Mouse (Mus musculus): ENCODE measurements around the gene Mamdc2.

The Mamdc2 gene

DNA sequence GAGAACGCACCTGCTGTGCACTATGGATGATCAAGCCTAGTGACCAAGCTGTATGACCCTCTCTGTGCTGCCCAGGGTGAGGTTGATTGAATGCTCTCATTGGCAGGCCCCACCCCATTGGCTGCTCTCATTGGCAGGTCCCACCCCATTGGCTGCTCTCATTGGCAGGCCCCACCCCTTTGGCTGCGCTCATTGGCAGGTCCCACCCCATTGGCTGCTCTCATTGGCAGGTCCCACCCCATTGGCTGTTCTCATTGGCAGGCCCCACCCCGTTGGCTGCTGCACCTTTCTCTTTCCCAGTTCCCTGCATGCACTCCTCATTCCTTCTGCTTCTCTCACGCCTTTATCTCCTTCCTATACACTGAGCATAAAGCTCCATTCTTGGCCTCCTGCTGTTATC is 12.5 kb downstream of the Mamdc2 start:
- no peak for DNase-seq (ENCODE audit: low spot score in 2 of 2)

- no peak for DNase-seq (ENCODE audit: low spot score in 2 of 2)
Measured at GRCm38 (mm10) chr19:23434433-23434832, 13.8 kb downstream of the Mamdc2 start.

DNA sequence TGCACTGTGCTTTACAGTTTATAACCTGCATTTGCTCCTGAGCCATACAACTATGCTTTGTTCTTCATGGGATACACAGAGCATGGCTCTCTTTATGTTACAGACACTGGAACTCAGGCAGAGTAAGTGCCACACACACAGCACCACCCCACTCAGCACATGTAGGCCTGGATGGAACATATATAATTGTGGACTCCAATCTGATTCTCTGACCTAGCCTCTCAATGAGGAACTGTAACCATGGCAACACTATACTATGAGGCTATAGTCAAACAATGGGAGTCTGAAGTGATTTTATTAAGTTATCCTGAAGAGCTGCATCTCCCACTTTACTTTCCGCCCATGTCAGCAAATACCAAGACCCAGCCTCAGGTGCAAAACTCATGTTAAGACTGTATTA is 30.6 kb downstream of the Mamdc2 start:
- DNase-seq (ENCODE audit: low spot score in 2 of 2), result no peak

DNA sequence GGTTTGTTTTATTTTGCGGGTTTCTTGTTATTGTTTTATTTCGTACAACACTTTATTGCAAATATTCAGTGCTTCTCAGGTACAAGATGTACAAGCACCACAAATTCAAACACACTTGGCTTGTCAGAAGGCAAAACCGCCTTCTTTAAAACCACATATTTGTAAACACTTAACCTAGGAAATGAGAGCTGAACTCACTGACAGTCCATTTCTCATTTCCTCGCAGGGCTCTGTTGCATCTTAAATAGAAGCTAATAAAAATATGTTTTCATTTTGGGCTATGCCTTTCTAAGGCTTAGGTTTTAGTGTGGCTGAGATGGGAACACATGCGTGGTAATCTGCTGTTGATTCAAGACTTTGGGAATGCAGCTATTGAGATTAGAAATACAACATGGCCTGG is 37.4 kb downstream of the Mamdc2 start:
- DNase-seq (ENCODE audit: low spot score in 2 of 2), result no peak

- no peak for DNase-seq (ENCODE audit: low spot score in 2 of 2)
Measured at GRCm38 (mm10) chr19:23410328-23410727, 37.9 kb downstream of the Mamdc2 start.

- DNase-seq (ENCODE audit: low spot score in 2 of 2), result no peak
Measured at GRCm38 (mm10) chr19:23401469-23402135, 46.6 kb downstream of the Mamdc2 start.

DNA sequence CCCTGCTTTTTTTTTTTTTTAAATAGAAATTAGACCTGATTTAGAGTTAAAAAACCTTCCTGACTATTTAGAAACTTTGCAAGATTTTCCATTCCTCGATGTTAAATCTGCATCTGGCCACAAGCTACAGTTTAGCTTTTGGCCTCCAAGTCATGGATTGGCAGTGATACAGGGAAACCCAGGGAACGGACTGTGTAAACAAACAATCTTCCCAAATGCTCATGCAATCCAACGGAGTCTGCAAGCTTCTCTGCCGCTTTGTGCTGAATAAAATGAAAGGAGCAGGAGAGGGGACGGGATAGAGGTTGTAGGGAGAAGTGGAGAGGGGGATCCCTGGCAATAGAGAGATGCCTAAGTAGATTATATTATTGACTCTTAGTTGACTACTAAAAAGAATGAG is 47.8 kb downstream of the Mamdc2 start:
- DNase-seq (ENCODE audit: low spot score in 2 of 2), result no peak

- DNase-seq (ENCODE audit: low spot score in 2 of 2), result no peak
Measured at GRCm38 (mm10) chr19:23395956-23396355, 52.3 kb downstream of the Mamdc2 start.

GRCm38 (mm10) chr19:23394597-23394996 is 53.6 kb downstream of the Mamdc2 start:
- DNase-seq (ENCODE audit: low spot score in 2 of 2), result no peak

DNA sequence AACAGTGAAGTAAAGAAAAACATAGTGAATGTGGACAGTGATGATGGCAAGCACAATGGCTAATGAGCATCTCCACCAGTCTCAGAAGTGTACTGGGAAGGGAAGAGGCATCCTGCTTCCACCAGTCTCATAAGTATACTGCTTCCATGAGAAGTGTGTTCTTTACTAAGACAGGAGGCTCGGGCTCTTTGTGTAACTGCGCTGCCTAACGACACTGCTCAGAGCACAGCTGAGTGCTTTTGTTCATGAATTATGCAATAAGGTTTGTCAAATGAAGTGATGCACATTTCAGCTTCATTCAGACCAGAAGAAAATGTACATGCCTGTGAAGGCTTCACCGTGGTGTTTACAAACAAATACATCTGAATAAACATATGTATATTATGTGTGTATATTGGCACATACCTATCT is 59.4 kb downstream of the Mamdc2 start:
- no peak for DNase-seq (ENCODE audit: low spot score in 2 of 2)

- no peak for DNase-seq (ENCODE audit: low spot score in 2 of 2)
Measured at GRCm38 (mm10) chr19:23388083-23388861, 60.0 kb downstream of the Mamdc2 start.

DNA sequence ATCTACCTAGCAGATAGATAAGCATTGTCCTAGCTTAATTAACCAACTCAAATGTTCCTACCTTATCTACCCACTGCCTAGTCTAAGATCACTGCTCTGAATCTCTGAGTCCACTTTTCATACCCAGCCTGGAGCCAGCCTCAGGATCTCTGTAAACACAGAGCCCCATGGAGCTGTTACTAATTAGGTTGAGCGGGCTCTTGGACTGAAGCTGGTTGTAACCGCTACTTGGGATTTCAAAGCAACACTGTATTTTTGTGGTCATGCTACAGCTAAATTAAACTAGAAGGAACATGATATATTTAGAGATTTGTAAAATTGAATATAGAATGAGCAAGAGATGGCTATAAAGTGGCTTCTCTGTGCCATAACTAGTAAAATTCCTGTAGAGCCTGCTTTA is 65.8 kb downstream of the Mamdc2 start:
- no peak for DNase-seq (ENCODE audit: low spot score in 2 of 2)

- no peak for DNase-seq (ENCODE audit: low spot score in 2 of 2)
Measured at GRCm38 (mm10) chr19:23380968-23381367, 67.3 kb downstream of the Mamdc2 start.

GRCm38 (mm10) chr19:23379752-23380504 is 68.3 kb downstream of the Mamdc2 start:
- DNase-seq (ENCODE audit: low spot score in 2 of 2), result no peak

GRCm38 (mm10) chr19:23376536-23377201 is 71.6 kb downstream of the Mamdc2 start:
- DNase-seq (ENCODE audit: low spot score in 2 of 2), result no peak

DNA sequence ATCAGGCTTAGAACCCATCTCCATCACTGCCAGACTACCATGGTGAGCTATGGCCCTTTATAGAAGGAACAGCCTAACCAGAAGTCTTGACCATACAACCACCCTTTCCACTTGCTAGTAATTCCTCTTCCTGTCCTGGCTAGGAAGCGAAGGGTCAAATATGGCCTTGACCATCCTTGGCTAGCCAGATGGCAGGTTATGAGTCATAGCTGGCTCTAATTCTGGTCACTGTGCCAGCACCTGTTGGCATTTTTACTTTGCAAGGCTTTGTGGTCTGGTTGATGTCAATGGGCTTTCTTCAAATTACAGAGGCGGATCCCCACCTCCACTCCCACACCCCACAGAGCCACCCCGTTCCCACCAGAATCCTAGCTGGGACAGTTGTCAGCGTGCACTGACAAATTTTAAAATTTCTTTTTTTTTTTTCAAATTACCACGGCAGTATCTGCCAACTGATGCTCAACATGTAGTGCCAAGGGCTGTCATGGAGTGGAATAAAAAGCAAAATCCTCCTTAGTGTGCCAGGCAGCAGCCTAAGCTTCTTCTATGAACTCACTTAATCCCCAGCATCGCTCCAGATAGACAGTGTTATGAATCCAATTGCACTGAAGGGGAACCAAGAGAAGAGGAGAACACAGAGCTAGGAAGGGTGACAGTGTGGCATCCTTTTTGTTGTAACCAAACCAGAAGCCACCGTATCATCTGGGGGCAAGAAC is 73.1 kb downstream of the Mamdc2 start:
- DNase-seq (ENCODE audit: low spot score in 2 of 2), result no peak

DNA sequence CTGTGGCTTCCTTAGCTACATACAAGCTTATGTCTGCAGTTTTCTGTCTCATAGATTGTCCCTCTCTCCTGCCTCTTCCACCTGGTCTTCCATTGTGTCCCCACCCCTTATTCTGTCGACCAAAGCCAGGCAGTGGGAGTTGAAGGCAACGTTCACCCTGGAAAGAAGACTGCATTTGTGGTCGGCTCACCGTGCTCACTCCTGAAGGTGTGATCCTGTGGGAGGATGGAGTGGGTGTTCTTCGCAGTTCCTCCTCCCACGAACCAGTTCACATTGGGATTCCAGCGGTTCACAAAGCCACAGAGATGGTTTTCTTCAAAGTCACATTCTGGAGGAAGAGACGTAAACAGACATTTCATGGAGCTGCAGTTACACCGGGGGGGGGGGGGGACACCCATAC is 74.5 kb downstream of the Mamdc2 start:
- peak in 1 of 2 experiments; percentile 24 for DNase-seq (ENCODE audit: low spot score in 2 of 2)

DNA sequence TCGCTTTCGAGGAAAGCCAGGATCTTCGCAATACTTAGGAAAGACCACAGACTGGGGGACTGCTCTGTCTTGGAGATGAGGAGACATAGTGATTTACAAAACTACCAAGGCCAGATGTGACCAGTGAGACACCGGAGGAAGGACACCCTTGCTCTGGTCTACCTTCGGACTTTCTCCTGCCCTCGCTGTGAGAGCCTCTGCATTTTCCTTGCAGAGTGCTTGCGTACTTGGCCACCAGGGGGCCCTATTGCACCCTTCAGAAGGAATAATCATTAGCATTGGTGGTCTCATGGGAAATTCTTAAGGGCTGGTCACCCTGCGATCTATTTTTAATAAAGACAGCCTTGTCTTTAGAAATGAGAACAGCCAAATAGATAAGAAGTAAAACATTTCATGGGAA is 75.0 kb downstream of the Mamdc2 start:
- DNase-seq (ENCODE audit: low spot score in 2 of 2), result peak in 1 of 2 experiments; percentile 71

DNA sequence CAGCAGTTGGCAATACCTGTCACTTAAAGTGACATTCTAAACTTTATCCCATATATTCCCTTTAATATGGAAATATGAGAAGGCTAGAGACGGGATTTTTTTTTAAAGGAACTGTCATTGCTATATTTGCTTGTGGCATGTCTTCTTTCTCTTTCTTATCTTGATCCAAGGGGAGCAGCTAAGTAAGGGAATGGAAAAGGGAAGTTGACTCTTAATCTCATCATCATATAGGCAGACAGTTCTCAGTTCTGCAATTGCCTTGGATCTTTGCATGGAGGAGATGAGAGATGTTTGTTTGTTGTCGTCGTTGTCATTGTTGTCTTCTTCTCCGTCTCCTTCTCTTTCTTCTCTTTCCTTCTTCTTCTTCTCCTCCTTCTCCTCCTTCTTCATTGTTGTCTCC is 79.0 kb downstream of the Mamdc2 start:
- no peak for DNase-seq (ENCODE audit: low spot score in 2 of 2)

GRCm38 (mm10) chr19:23362006-23362405 is 86.2 kb downstream of the Mamdc2 start:
- no peak for DNase-seq (ENCODE audit: low spot score in 2 of 2)

GRCm38 (mm10) chr19:23361124-23361523 is 87.1 kb downstream of the Mamdc2 start:
- peak; percentile 55 to 88 for DNase-seq (ENCODE audit: low spot score in 2 of 2)

All from left cerebral cortex, adult 9 months (tissue).